Mouse (Mus musculus) cerebellum, adult 2 months (tissue): ENCODE results near the gene Lonrf2.

Experiments used
- CTCF ChIP-seq: fragments of 200-500 bp; IDR thresholded peaks from 2 replicates; pipeline ENCODE4 v1.5.1; 2011; ENCODE audit warnings: low read depth, mild to moderate bottlenecking, control low read depth, low read length, moderate library complexity, borderline replicate concordance; ENCODE audit not compliant: insufficient read depth
- POLR2A ChIP-seq: fragments of 200-500 bp; IDR thresholded peaks from 2 replicates; pipeline ENCODE4 v1.6.1; 2011; ENCODE audit warnings: low read length, control low read depth, borderline replicate concordance; ENCODE audit not compliant: insufficient read depth

DNA sequence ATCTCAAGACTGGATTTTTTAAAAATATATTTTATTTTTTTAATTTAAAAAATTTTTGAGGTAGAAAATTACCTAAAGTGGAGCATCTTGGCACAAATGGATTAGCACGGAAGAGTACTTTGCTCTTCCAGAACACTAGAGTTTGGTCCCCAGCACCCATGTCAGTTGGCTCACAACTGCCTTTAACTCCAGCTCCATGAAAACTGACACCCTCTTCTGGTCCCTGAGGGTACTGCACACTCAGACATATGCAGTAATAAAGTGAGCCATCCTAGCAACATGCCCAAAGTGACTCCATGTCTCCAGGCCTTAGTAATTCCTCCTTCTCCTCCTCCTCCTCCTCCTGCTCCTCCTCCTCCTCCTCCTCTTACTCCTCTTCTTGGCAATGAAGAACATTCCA, 58.2 kb downstream of the Lonrf2 start:
- TF ChIP-seq CTCF (no peak), POLR2A (no peak)
